Mouse (Mus musculus) CH12.LX (cell line): Measurements from ENCODE around the gene Thrb. TPM values are rescaled to one million over a fixed set of nuclear protein-coding genes. Genes with fewer than 3 reads are reported as not detected.

Experiments used
- DNase-seq: peaks from one replicate; pipeline ENCODE4 v3.0.0-alpha.2; 2013; ENCODE audit errors: extremely low read depth
- H3K27ac ChIP-seq: 2 replicates; pipeline ENCODE4 v1.5.1; 2012; ENCODE audit warnings: low read depth, mild to moderate bottlenecking, control low read depth, moderate library complexity; ENCODE audit not compliant: insufficient read depth
- H3K27me3 ChIP-seq: replicated peaks from 2 replicates; pipeline ENCODE3; 2012; ENCODE audit warnings: inconsistent platforms
- H3K36me3 ChIP-seq, 2 experiments: replicated peaks in 1 of 2; 2 replicates each; pipeline versions ENCODE3 to v1.6.1; 2012; ENCODE audit warnings: inconsistent platforms in 1 of 2, low read length in 1 of 2, mild to moderate bottlenecking in 1 of 2, mixed read lengths in 1 of 2, moderate library complexity in 1 of 2; ENCODE audit not compliant: control insufficient read depth in 1 of 2, insufficient read depth in 1 of 2
- H3K4me1 ChIP-seq, 2 experiments: 2 replicates each; pipeline ENCODE4 v1.6.1; 2012; ENCODE audit warnings: inconsistent platforms in 1 of 2, moderate library complexity in 1 of 2; ENCODE audit not compliant: insufficient read depth in 2 of 2, control insufficient read depth in 1 of 2
- H3K4me2 ChIP-seq: 2 replicates; pipeline ENCODE4 v1.6.1; 2012; ENCODE audit warnings: low read depth, mild to moderate bottlenecking, control low read depth; ENCODE audit not compliant: poor library complexity, insufficient read depth, severe bottlenecking
- H3K4me3 ChIP-seq, 3 experiments: fragments of 150-350 bp in 1 of 3; sonication (generic) in 1 of 3; replicated peaks in 1 of 3; 2 replicates each; pipeline versions ENCODE3 to v1.5.1; 2011 to 2012; ENCODE audit warnings: low read depth in 2 of 3, low read length in 2 of 3, mild to moderate bottlenecking in 2 of 3, moderate library complexity in 2 of 3, control low read depth in 1 of 3, improper control_type of control experiment in 1 of 3, inconsistent platforms in 1 of 3, mixed read lengths in 1 of 3; ENCODE audit not compliant: poor library complexity in 1 of 3
- H3K79me2 ChIP-seq: replicated peaks from 2 replicates; pipeline ENCODE4 v1.6.1; 2012; ENCODE audit warnings: mild to moderate bottlenecking, moderate library complexity; ENCODE audit not compliant: control insufficient read depth, poor library complexity, insufficient read depth, severe bottlenecking; ENCODE audit errors: extremely low read depth
- H3K9ac ChIP-seq: 2 replicates; pipeline ENCODE4 v1.6.1; 2012; ENCODE audit warnings: low read depth, mild to moderate bottlenecking, control low read depth, moderate library complexity; ENCODE audit not compliant: insufficient read depth
- H3K9me3 ChIP-seq: replicated peaks from 2 replicates; pipeline ENCODE3; 2012; ENCODE audit warnings: low read length, inconsistent platforms, mixed read lengths
- BHLHE40 ChIP-seq: IDR thresholded peaks from 2 replicates; pipeline ENCODE4 v1.6.1; 2011; ENCODE audit warnings: mild to moderate bottlenecking, low read depth, low read length, improper control_type of control experiment
- CHD1 ChIP-seq: IDR thresholded peaks from 2 replicates; pipeline ENCODE4 v1.6.1; 2012; ENCODE audit warnings: low read depth, low read length, improper control_type of control experiment, inconsistent platforms
- CHD2 ChIP-seq: IDR thresholded peaks from 2 replicates; pipeline ENCODE4 v1.6.1; 2011; ENCODE audit warnings: low read length, improper control_type of control experiment
- ETS1 ChIP-seq: conservative IDR thresholded peaks from 2 replicates; pipeline ENCODE4 v1.6.1; 2012; ENCODE audit warnings: low read depth, mild to moderate bottlenecking, inconsistent platforms, low read length, improper control_type of control experiment, moderate library complexity
- GABPA ChIP-seq: IDR thresholded peaks from 2 replicates; pipeline ENCODE4 v1.6.1; 2012; ENCODE audit warnings: low read depth, low read length, improper control_type of control experiment, inconsistent platforms; ENCODE audit not compliant: insufficient replicate concordance
- HCFC1 ChIP-seq: IDR thresholded peaks from 2 replicates; pipeline ENCODE4 v1.6.1; 2012; ENCODE audit warnings: low read depth, mild to moderate bottlenecking, inconsistent platforms, low read length, improper control_type of control experiment
- JUN ChIP-seq: IDR thresholded peaks from 2 replicates; pipeline ENCODE4 v1.6.1; 2011; ENCODE audit warnings: low read depth, mild to moderate bottlenecking, low read length, improper control_type of control experiment, moderate library complexity; ENCODE audit not compliant: insufficient read depth
- KAT2A ChIP-seq: IDR thresholded peaks from 2 replicates; pipeline ENCODE4 v1.6.1; 2012; ENCODE audit warnings: low read length, improper control_type of control experiment, inconsistent platforms; ENCODE audit not compliant: insufficient replicate concordance
- MAX ChIP-seq: IDR thresholded peaks from 2 replicates; pipeline ENCODE4 v1.6.1; 2011; ENCODE audit warnings: low read length, improper control_type of control experiment
- NRF1 ChIP-seq: IDR thresholded peaks from 2 replicates; pipeline ENCODE4 v1.6.1; 2014; ENCODE audit warnings: low read depth, mild to moderate bottlenecking, inconsistent platforms, low read length, improper control_type of control experiment, moderate library complexity
- PAX5 ChIP-seq: IDR thresholded peaks from 2 replicates; pipeline ENCODE4 v1.6.1; 2012; ENCODE audit warnings: low read length, inconsistent platforms, mixed read lengths
- POLR2AphosphoS2 ChIP-seq: IDR thresholded peaks from 2 replicates; pipeline ENCODE4 v1.6.1; 2011; ENCODE audit warnings: low read depth, low read length, improper control_type of control experiment
- RAD21 ChIP-seq: IDR thresholded peaks from 2 replicates; pipeline ENCODE4 v1.6.1; 2011; ENCODE audit warnings: low read depth, mild to moderate bottlenecking, low read length, improper control_type of control experiment, moderate library complexity
- SMC3 ChIP-seq: IDR thresholded peaks from 2 replicates; pipeline ENCODE4 v1.6.1; 2011; ENCODE audit warnings: low read depth, low read length, improper control_type of control experiment
- TBP ChIP-seq: conservative IDR thresholded peaks from 2 replicates; pipeline ENCODE4 v1.6.1; 2011; ENCODE audit warnings: low read depth, low read length, improper control_type of control experiment
- UBTF ChIP-seq: IDR thresholded peaks from 2 replicates; pipeline ENCODE4 v1.6.1; 2012; ENCODE audit warnings: low read depth, mild to moderate bottlenecking, inconsistent platforms, low read length, improper control_type of control experiment, moderate library complexity
- ZMIZ1 ChIP-seq: IDR thresholded peaks from 2 replicates; pipeline ENCODE4 v1.6.1; 2012; ENCODE audit warnings: low read depth, mild to moderate bottlenecking, inconsistent platforms, low read length, improper control_type of control experiment
- ZNF384 ChIP-seq: IDR thresholded peaks from 2 replicates; pipeline ENCODE4 v1.6.1; 2012; ENCODE audit warnings: low read depth, low read length, improper control_type of control experiment, inconsistent platforms
- dilution Hi-C: fragments of 300-500 bp; cut with MboI; formaldehyde crosslinking; loops from 2 replicates; pipeline ENCODE4 v1.14.3; 2020; ENCODE audit warnings: low sequenced_read_pairs; ENCODE audit not compliant: extremely low pct_unique_long_range_greater_than_20kb, extremely low pct_ligation_motif_present
- in situ Hi-C: fragments of 300-500 bp; cut with MboI; formaldehyde crosslinking; loops from 3 replicates; pipeline ENCODE4 v1.14.3; 2019; ENCODE audit warnings: low sequenced_read_pairs, low pct_ligation_motif_present, low pct_unique_long_range_greater_than_20kb, mixed read lengths
- polyA plus RNA-seq: library from polyadenylated mRNA; unstranded; fragments of >175 nt; gene quantifications from 2 replicates; pipeline ENCODE4 v1.2.1, GENCODE M21; 2012; ENCODE audit warnings: low read depth; ENCODE audit not compliant: insufficient read length
- total RNA-seq, 2 experiments: library from RNA; depleted of rRNA; stranded (reverse); fragments of 300-350 nt in 1 of 2; fragments of >200 nt in 1 of 2; gene quantifications; 2 replicates each; pipeline ENCODE4 v1.2.3; 2012 to 2014

The Thrb gene
- total and polyA plus RNA-seq, 3 experiments, result 0.56 to 1.6 (median 0.60) TPM

- no peak overlapping the region for H3K4me3 ChIP-seq
- DNase-seq, result no peak
- no peak overlapping the region for H3K9ac ChIP-seq
- H3K4me2 ChIP-seq, result no peak overlapping the region
- in situ Hi-C loops, result no loop called here
- dilution Hi-C loops, result no loop called here
- no peaks in the 10 kb centered on the region for H3K36me3 ChIP-seq
- no peak overlapping the region for H3K27ac ChIP-seq
- no peaks in the 10 kb centered on the region for H3K27me3 ChIP-seq
- no peaks in the 10 kb centered on the region for H3K9me3 ChIP-seq
- H3K4me1 ChIP-seq, result no peaks in the 10 kb centered on the region
- H3K79me2 ChIP-seq, result no peaks in the 10 kb centered on the region
- TF ChIP-seq NRF1, result no peak
- no peak for TF ChIP-seq ZNF384
- TF ChIP-seq POLR2AphosphoS2, result no peak
- no peak for TF ChIP-seq KAT2A
- TF ChIP-seq MAX, result no peak
- no peak for TF ChIP-seq ZMIZ1
- no peak for TF ChIP-seq HCFC1
These were observed 240.3 kb downstream of the Thrb start for GRCm38 (mm10) chr14:17900414-17900795.

- in situ Hi-C loops (no loop called here), dilution Hi-C loops (no loop called here)
- H3K4me1 ChIP-seq, result no peaks in the 10 kb centered on the region
- no peak overlapping the region for H3K27ac ChIP-seq
- no peaks in the 10 kb centered on the region for H3K36me3 ChIP-seq
- H3K9ac ChIP-seq, result no peak overlapping the region
- H3K4me3 ChIP-seq, result no peak overlapping the region
- no peak for TF ChIP-seq ZNF384
- TF ChIP-seq RAD21, result no peak
- TF ChIP-seq JUN, result no peak
- TF ChIP-seq PAX5, result no peak
- TF ChIP-seq BHLHE40, result no peak
- TF ChIP-seq POLR2AphosphoS2, result no peak
- no peak for TF ChIP-seq CHD1
- TF ChIP-seq KAT2A, result no peak
- no peak for TF ChIP-seq UBTF
- TF ChIP-seq SMC3, result no peak
- TF ChIP-seq GABPA, result no peak
- TF ChIP-seq TBP, result no peak
- TF ChIP-seq ETS1, result no peak
- no peak for TF ChIP-seq CHD2
- no peak for TF ChIP-seq MAX
- TF ChIP-seq, all 38 proteins: peak for 0
- no peaks in the 10 kb centered on the region for H3K27me3 ChIP-seq
- H3K9me3 ChIP-seq, result no peaks in the 10 kb centered on the region
- no peaks in the 10 kb centered on the region for H3K79me2 ChIP-seq
- no peak overlapping the region for H3K4me2 ChIP-seq
- DNase-seq, result no peak
These were observed 242.4 kb downstream of the Thrb start for GRCm38 (mm10) chr14:17902426-17902825.
